Mouse (Mus musculus): ENCODE results near the gene Knl1. TPM values are rescaled to one million over a fixed set of nuclear protein-coding genes. Genes with fewer than 3 reads are reported as not detected.

Gene Knl1
- polyA plus RNA-seq, 1 experiment from 2014 or later = 5.2 TPM

- no peak overlapping the region for H3K4me2 ChIP-seq
- H3K36me3 ChIP-seq = peaks cover 64% of the 10 kb centered on the region
- H3K4me3 ChIP-seq (replicated peaks) = no peak overlapping the region
- H3K4me1 ChIP-seq = no peaks in the 10 kb centered on the region
- no peak for ATAC-seq (ENCODE audit: low FRiP score)
- H3K9ac ChIP-seq (replicated peaks) = no peak overlapping the region
- no peak overlapping the region for H3K27ac ChIP-seq (replicated peaks)
- 87% methylated on average over 5 of the region's 5 CpGs for WGBS
- no peaks in the 10 kb centered on the region for H3K27me3 ChIP-seq (replicated peaks)
- H3K9me3 ChIP-seq (replicated peaks) = no peaks in the 10 kb centered on the region
These were observed 89.5 kb downstream of the Knl1 start for GRCm38 (mm10) chr2:119136346-119136898.

- WGBS = 86% methylated on average over 2 of the region's 2 CpGs
- Histone ChIP-seq H3K4me2 (no peak overlapping the region), H3K27ac (replicated peaks) (no peak overlapping the region), H3K4me3 (replicated peaks) (no peak overlapping the region), H3K9ac (replicated peaks) (no peak overlapping the region), H3K9me3 (replicated peaks) (no peaks in the 10 kb centered on the region), H3K36me3 (peaks cover 96% of the 10 kb centered on the region), H3K4me1 (no peaks in the 10 kb centered on the region), H3K27me3 (replicated peaks) (no peaks in the 10 kb centered on the region)
- ATAC-seq (ENCODE audit: low FRiP score) = no peak
These were observed 98.3 kb downstream of the Knl1 start for GRCm38 (mm10) chr2:119145199-119145598.

GRCm38 (mm10) chr2:119146435-119146834, 99.5 kb downstream of the Knl1 start:
- Histone ChIP-seq H3K4me1 (no peaks in the 10 kb centered on the region), H3K9me3 (replicated peaks) (no peaks in the 10 kb centered on the region), H3K27me3 (replicated peaks) (no peaks in the 10 kb centered on the region), H3K27ac (replicated peaks) (no peak overlapping the region), H3K36me3 (peaks cover 95% of the 10 kb centered on the region), H3K9ac (replicated peaks) (no peak overlapping the region), H3K4me2 (no peak overlapping the region), H3K4me3 (replicated peaks) (no peak overlapping the region)
- 91% methylated on average over 6 of the region's 6 CpGs for WGBS
- no peak for ATAC-seq (ENCODE audit: low FRiP score)

GRCm38 (mm10) chr2:119147160-119147678, 100.3 kb downstream of the Knl1 start:
- ATAC-seq (ENCODE audit: low FRiP score) = no peak
- no peak overlapping the region for H3K9ac ChIP-seq (replicated peaks)
- H3K4me1 ChIP-seq = no peaks in the 10 kb centered on the region
- H3K4me3 ChIP-seq (replicated peaks) = no peak overlapping the region
- H3K27ac ChIP-seq (replicated peaks) = no peak overlapping the region
- peaks cover 95% of the 10 kb centered on the region for H3K36me3 ChIP-seq
- H3K9me3 ChIP-seq (replicated peaks) = no peaks in the 10 kb centered on the region
- no peaks in the 10 kb centered on the region for H3K27me3 ChIP-seq (replicated peaks)
- WGBS = 89% methylated on average over 22 of the region's 22 CpGs
- no peak overlapping the region for H3K4me2 ChIP-seq

GRCm38 (mm10) chr2:119147775-119148174, 100.9 kb downstream of the Knl1 start:
- no peak overlapping the region for H3K9ac ChIP-seq (replicated peaks)
- WGBS = 94% methylated on average over 8 of the region's 8 CpGs
- H3K9me3 ChIP-seq (replicated peaks) = no peaks in the 10 kb centered on the region
- no peak overlapping the region for H3K27ac ChIP-seq (replicated peaks)
- no peak overlapping the region for H3K4me3 ChIP-seq (replicated peaks)
- no peak for ATAC-seq (ENCODE audit: low FRiP score)
- H3K36me3 ChIP-seq = peaks cover 95% of the 10 kb centered on the region
- no peaks in the 10 kb centered on the region for H3K27me3 ChIP-seq (replicated peaks)
- no peak overlapping the region for H3K4me2 ChIP-seq
- no peaks in the 10 kb centered on the region for H3K4me1 ChIP-seq

GRCm38 (mm10) chr2:119152255-119152654, 105.3 kb downstream of the Knl1 start:
- H3K4me2 ChIP-seq = no peak overlapping the region
- peaks cover 18% of the 10 kb centered on the region for H3K4me1 ChIP-seq
- no peaks in the 10 kb centered on the region for H3K9me3 ChIP-seq (replicated peaks)
- H3K27ac ChIP-seq (replicated peaks) = no peak overlapping the region
- whole genome bisulfite sequencing = 90% methylated on average over 6 of the region's 6 CpGs
- no peak overlapping the region for H3K9ac ChIP-seq (replicated peaks)
- H3K4me3 ChIP-seq (replicated peaks) = no peak overlapping the region
- H3K36me3 ChIP-seq = peaks cover 67% of the 10 kb centered on the region
- H3K27me3 ChIP-seq (replicated peaks) = no peaks in the 10 kb centered on the region
- no peak for ATAC-seq (ENCODE audit: low FRiP score)

GRCm38 (mm10) chr2:119154683-119155082, 107.8 kb downstream of the Knl1 start:
- WGBS = 88% methylated on average over 2 of the region's 2 CpGs
- peaks cover 25% of the 10 kb centered on the region for H3K4me1 ChIP-seq

More at GRCm38 (mm10) chr2:119154683-119155082, 107.8 kb downstream of the Knl1 start:
- no peaks in the 10 kb centered on the region for H3K9me3 ChIP-seq (replicated peaks)
- H3K36me3 ChIP-seq = peaks cover 43% of the 10 kb centered on the region
- H3K27me3 ChIP-seq (replicated peaks) = no peaks in the 10 kb centered on the region
- no peak for ATAC-seq (ENCODE audit: low FRiP score)
- H3K27ac ChIP-seq (replicated peaks) = no peak overlapping the region
- no peak overlapping the region for H3K4me3 ChIP-seq (replicated peaks)
- no peak overlapping the region for H3K9ac ChIP-seq (replicated peaks)
- no peak overlapping the region for H3K4me2 ChIP-seq

Other genes starting within 250 kb of the Knl1 start
- 14.8 and 30.3 TPM in 2 replicates for gene Knstrn, start 233.1 kb upstream of the Knl1 start, polyA plus RNA-seq (2015; fragmentation: Nextera tagmentation; extraction: Ambion mirVana)
- gene Ivd, start 185.2 kb upstream of the Knl1 start, polyA plus RNA-seq (2015; fragmentation: Nextera tagmentation; extraction: Ambion mirVana) = 51.9 and 59.4 TPM in 2 replicates
- gene Bahd1, start 146.7 kb upstream of the Knl1 start, polyA plus RNA-seq (2015; fragmentation: Nextera tagmentation; extraction: Ambion mirVana) = 8.5 TPM in 2 replicates
- 6.1 and 9.3 TPM in 2 replicates for gene Chst14, start 120.6 kb upstream of the Knl1 start, polyA plus RNA-seq (2015; fragmentation: Nextera tagmentation; extraction: Ambion mirVana)
- gene Ccdc32, start 17.7 kb upstream of the Knl1 start, polyA plus RNA-seq (2015; fragmentation: Nextera tagmentation; extraction: Ambion mirVana) = 40.7 and 41.2 TPM in 2 replicates
- 3.7 and 4.5 TPM in 2 replicates for gene Rpusd2, start 12.3 kb upstream of the Knl1 start, polyA plus RNA-seq (2015; fragmentation: Nextera tagmentation; extraction: Ambion mirVana)
- 7.3 and 17.3 TPM in 2 replicates for gene Rad51, start 65.7 kb downstream of the Knl1 start, polyA plus RNA-seq (2015; fragmentation: Nextera tagmentation; extraction: Ambion mirVana)
- 47.7 and 49.0 TPM in 2 replicates for gene Rmdn3, start 109.9 kb downstream of the Knl1 start, polyA plus RNA-seq (2015; fragmentation: Nextera tagmentation; extraction: Ambion mirVana)
- 4.6 TPM in 2 replicates for gene Gchfr, start 120.7 kb downstream of the Knl1 start, polyA plus RNA-seq (2015; fragmentation: Nextera tagmentation; extraction: Ambion mirVana)
- 0.69 and 0.78 TPM in 2 replicates for gene Gm14137, start 127.4 kb downstream of the Knl1 start, polyA plus RNA-seq (2015; fragmentation: Nextera tagmentation; extraction: Ambion mirVana)
- 64.2 and 68.0 TPM in 2 replicates for gene Zfyve19, start 161.5 kb downstream of the Knl1 start, polyA plus RNA-seq (2015; fragmentation: Nextera tagmentation; extraction: Ambion mirVana)
- 23.9 and 26.1 TPM in 2 replicates for gene Dnajc17, start 161.7 kb downstream of the Knl1 start, polyA plus RNA-seq (2015; fragmentation: Nextera tagmentation; extraction: Ambion mirVana)
- gene Ppp1r14d, start 182.8 kb downstream of the Knl1 start, polyA plus RNA-seq (2015; fragmentation: Nextera tagmentation; extraction: Ambion mirVana) = 0.40 TPM in 1 of 2 replicates, not detected in the other
- 0.49 and 11.0 TPM in 2 replicates for gene Spint1, start 190.2 kb downstream of the Knl1 start, polyA plus RNA-seq (2015; fragmentation: Nextera tagmentation; extraction: Ambion mirVana)
- gene Rhov, start 224.2 kb downstream of the Knl1 start, polyA plus RNA-seq (2015; fragmentation: Nextera tagmentation; extraction: Ambion mirVana) = 39.5 and 46.6 TPM in 2 replicates
- 23.7 and 23.8 TPM in 2 replicates for gene Vps18, start 241.6 kb downstream of the Knl1 start, polyA plus RNA-seq (2015; fragmentation: Nextera tagmentation; extraction: Ambion mirVana)